In the genomic region with DNA sequence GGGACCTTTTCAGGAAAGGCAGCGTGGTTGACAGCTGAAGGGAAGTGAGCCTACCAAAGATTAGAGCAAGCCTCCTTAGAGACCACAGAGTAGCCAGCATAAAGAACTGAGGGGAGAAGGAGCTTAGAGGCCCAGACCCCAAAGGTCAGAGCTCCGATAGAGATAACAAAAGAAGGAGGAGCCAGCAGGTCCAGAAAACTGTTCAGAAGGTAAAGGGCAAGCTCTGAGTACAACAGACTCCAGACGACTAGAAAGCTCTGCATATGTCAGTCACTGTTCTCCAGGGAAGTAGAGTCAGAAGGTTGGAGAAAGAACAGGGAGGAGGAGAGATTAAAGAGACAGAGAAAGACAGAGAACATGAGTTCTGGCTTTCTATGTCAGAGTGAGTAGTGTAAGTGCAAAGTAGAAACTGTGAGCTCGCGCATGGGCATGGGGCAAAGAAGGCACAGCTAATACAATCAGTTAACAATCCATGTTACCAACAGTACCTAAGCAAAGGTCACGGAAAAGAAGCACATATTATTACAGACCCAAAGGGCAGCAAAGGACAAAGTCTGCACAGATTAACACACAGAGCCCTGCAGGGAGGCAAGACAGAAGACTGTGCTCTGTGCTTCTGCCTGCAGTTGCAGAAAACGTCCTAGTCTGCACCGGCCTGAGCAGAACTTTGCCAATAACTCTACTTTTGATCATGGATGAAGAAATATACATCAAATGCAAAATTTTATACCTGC, we compare ENCODE assay signal across 22 mouse cellular contexts.
DNase-seq lines count a peak whose midpoint lies in the region; ATAC-seq lines count a peak whose summit lies in the region.
"Had no signal": no experiment of that assay in that cellular context is flagged by ENCODE, and none has a peak within 500 bp of the region (broad histone marks: within the 10 kb centered on the region; RNA-seq: fewer than 3 reads in every experiment).

No protein-coding gene starts in this region.

- no peak overlapping the region for H3K4me3 ChIP-seq in hindbrain, embryonic 16.5 days (ENCODE audit: low read length)
- H3K4me3 ChIP-seq in hindbrain, embryonic 14.5 days (replicated peaks; ENCODE audit: low read length) = no peak overlapping the region
- H3K4me3 ChIP-seq in midbrain, embryonic 11.5 days (ENCODE audit: low read depth, low read length) = no peak overlapping the region
- no peak overlapping the region for H3K4me3 ChIP-seq in midbrain, embryonic 14.5 days (replicated peaks; ENCODE audit: low read depth, low read length)
- no peak overlapping the region for H3K4me3 ChIP-seq in forebrain, embryonic 16.5 days (replicated peaks; ENCODE audit: low read length)
- H3K4me3 ChIP-seq in heart, embryonic 11.5 days (ENCODE audit: low read depth, low read length) = no peak overlapping the region
- H3K4me3 ChIP-seq: heart, adult 2 months; heart, embryonic 15.5 days; kidney, embryonic 15.5 days; left cerebral cortex, adult 2 months; liver, embryonic 15.5 days; lung, embryonic 15.5 days; megakaryocyte, embryonic 14.5 days had no signal

- no peaks in the 10 kb centered on the region for H3K36me3 ChIP-seq in hindbrain, embryonic 16.5 days (ENCODE audit: control insufficient read depth, insufficient read depth, low read length)
- no peaks in the 10 kb centered on the region for H3K36me3 ChIP-seq in hindbrain, embryonic 14.5 days (replicated peaks; ENCODE audit: control insufficient read depth, insufficient read depth)
- H3K36me3 ChIP-seq in midbrain, embryonic 11.5 days (ENCODE audit: control insufficient read depth, insufficient read depth, low read length) = no peaks in the 10 kb centered on the region
- H3K36me3 ChIP-seq in midbrain, embryonic 14.5 days (ENCODE audit: control insufficient read depth, insufficient read depth, low read length) = no peaks in the 10 kb centered on the region
- H3K36me3 ChIP-seq in forebrain, embryonic 16.5 days (ENCODE audit: control insufficient read depth, insufficient read depth) = no peaks in the 10 kb centered on the region
- H3K36me3 ChIP-seq in heart, embryonic 11.5 days (ENCODE audit: control insufficient read depth, insufficient read depth, low read length) = no peaks in the 10 kb centered on the region
- H3K36me3 ChIP-seq: heart, embryonic 15.5 days; kidney, embryonic 15.5 days; liver, embryonic 15.5 days; lung, embryonic 15.5 days had no signal

- no peaks in the 10 kb centered on the region for H3K9me3 ChIP-seq in hindbrain, embryonic 16.5 days (ENCODE audit: control insufficient read depth, low read length)
- no peaks in the 10 kb centered on the region for H3K9me3 ChIP-seq in hindbrain, embryonic 14.5 days (ENCODE audit: control insufficient read depth, low read length)
- H3K9me3 ChIP-seq in midbrain, embryonic 11.5 days (ENCODE audit: control insufficient read depth, low read length) = no peaks in the 10 kb centered on the region
- H3K9me3 ChIP-seq in midbrain, embryonic 14.5 days (ENCODE audit: control insufficient read depth, low read length) = no peaks in the 10 kb centered on the region
- H3K9me3 ChIP-seq in forebrain, embryonic 16.5 days (ENCODE audit: control insufficient read depth, low read length) = no peaks in the 10 kb centered on the region
- no peaks in the 10 kb centered on the region for H3K9me3 ChIP-seq in heart, embryonic 11.5 days (replicated peaks; ENCODE audit: control insufficient read depth, low read length)
- H3K9me3 ChIP-seq: heart, embryonic 15.5 days; kidney, embryonic 15.5 days; liver, embryonic 15.5 days; lung, embryonic 15.5 days; megakaryocyte, embryonic 14.5 days had no signal

- no peak overlapping the region for H3K9ac ChIP-seq in hindbrain, embryonic 16.5 days (ENCODE audit: low read depth, low read length)
- H3K9ac ChIP-seq in hindbrain, embryonic 14.5 days = no peak overlapping the region
- H3K9ac ChIP-seq in midbrain, embryonic 11.5 days (ENCODE audit: low read length) = no peak overlapping the region
- no peak overlapping the region for H3K9ac ChIP-seq in midbrain, embryonic 14.5 days (replicated peaks; ENCODE audit: low read length)
- H3K9ac ChIP-seq in forebrain, embryonic 16.5 days (replicated peaks; ENCODE audit: low read depth, low read length) = no peak overlapping the region
- H3K9ac ChIP-seq in heart, embryonic 11.5 days (ENCODE audit: low read depth, low read length) = no peak overlapping the region
- H3K9ac ChIP-seq: heart, embryonic 15.5 days; kidney, embryonic 15.5 days; liver, embryonic 15.5 days; lung, embryonic 15.5 days had no signal

- no peaks in the 10 kb centered on the region for H3K4me1 ChIP-seq in hindbrain, embryonic 16.5 days (ENCODE audit: control insufficient read depth, insufficient read depth, low read depth, low read length)
- H3K4me1 ChIP-seq in hindbrain, embryonic 14.5 days (replicated peaks; ENCODE audit: control insufficient read depth, insufficient read depth, low read length) = no peaks in the 10 kb centered on the region
- peaks cover 7% of the 10 kb centered on the region; the same call in 1 of the 2 replicates for H3K4me1 ChIP-seq in midbrain, embryonic 11.5 days (ENCODE audit: control insufficient read depth, insufficient read depth, low read length)
- no peaks in the 10 kb centered on the region for H3K4me1 ChIP-seq in midbrain, embryonic 14.5 days (ENCODE audit: control insufficient read depth, insufficient read depth, low read length)
- H3K4me1 ChIP-seq in forebrain, embryonic 16.5 days (replicated peaks; ENCODE audit: control insufficient read depth, insufficient read depth, low read length) = peaks cover 7% of the 10 kb centered on the region; the same call in 1 of the 2 replicates
- H3K4me1 ChIP-seq in heart, embryonic 11.5 days (ENCODE audit: control insufficient read depth, insufficient read depth, low read length) = no peaks in the 10 kb centered on the region
- H3K4me1 ChIP-seq: heart, embryonic 15.5 days; kidney, embryonic 15.5 days had no signal

- no peak overlapping the region for H3K27ac ChIP-seq in hindbrain, embryonic 16.5 days (ENCODE audit: low read depth, low read length)
- H3K27ac ChIP-seq in hindbrain, embryonic 14.5 days = no peak overlapping the region
- no peak overlapping the region for H3K27ac ChIP-seq in midbrain, embryonic 11.5 days (ENCODE audit: low read depth, low read length)
- no peak overlapping the region for H3K27ac ChIP-seq in midbrain, embryonic 14.5 days (replicated peaks; ENCODE audit: low read depth, low read length)
- H3K27ac ChIP-seq in forebrain, embryonic 16.5 days (ENCODE audit: low read length) = peak overlapping the region; percentile 38
- H3K27ac ChIP-seq in heart, embryonic 11.5 days (ENCODE audit: low read depth, low read length) = no peak overlapping the region
- H3K27ac ChIP-seq: heart, adult 2 months; heart, embryonic 15.5 days; kidney, embryonic 15.5 days; left cerebral cortex, adult 2 months; liver, embryonic 15.5 days; lung, embryonic 15.5 days had no signal

- ATAC-seq in hindbrain, embryonic 16.5 days = 0 out of 2 replicates have a peak, but pooled peaks have one; percentile 30
- no peak for ATAC-seq in hindbrain, embryonic 14.5 days (ENCODE audit: low FRiP score)
- peak; percentile 46; the same call in 1 of the 2 replicates for ATAC-seq in midbrain, embryonic 11.5 days (ENCODE audit: low FRiP score)
- no peak for ATAC-seq in midbrain, embryonic 14.5 days (ENCODE audit: low FRiP score, low TSS enrichment)
- no peak for ATAC-seq in forebrain, embryonic 16.5 days
- no peak for ATAC-seq in heart, embryonic 11.5 days (replicated peaks; ENCODE audit: insufficient number of reproducible peaks, low FRiP score, low TSS enrichment)

- no peak for DNase-seq in hindbrain, embryonic 14.5 days (ENCODE audit: low spot score)
- no peak for DNase-seq in midbrain, embryonic 11.5 days (ENCODE audit: low spot score, missing footprints)
- DNase-seq in midbrain, embryonic 14.5 days = no peak
- peak; percentile 71 for DNase-seq in yolk sac, embryonic 10.5 days (ENCODE audit: low spot score)
- DNase-seq: adrenal gland, postnatal 36 days; cerebellum, adult 11 months; cerebellum, adult 9-11 months; gastrocnemius, postnatal 36 days; heart, adult 2 months; kidney, postnatal 4 days; lung, postnatal 36 days; right cerebral cortex, postnatal 14 days; spleen, adult 18-20 months had no signal

- no peaks in the 10 kb centered on the region for H3K27me3 ChIP-seq in hindbrain, embryonic 16.5 days (replicated peaks; ENCODE audit: control insufficient read depth, insufficient read depth, low read length)
- H3K27me3 ChIP-seq in hindbrain, embryonic 14.5 days (ENCODE audit: control insufficient read depth, insufficient read depth, low read length) = no peaks in the 10 kb centered on the region
- H3K27me3 ChIP-seq in midbrain, embryonic 11.5 days (ENCODE audit: control insufficient read depth, insufficient read depth, low read length) = no peaks in the 10 kb centered on the region
- H3K27me3 ChIP-seq in midbrain, embryonic 14.5 days (ENCODE audit: control insufficient read depth, insufficient read depth, low read length) = no peaks in the 10 kb centered on the region
- no peaks in the 10 kb centered on the region for H3K27me3 ChIP-seq in forebrain, embryonic 16.5 days (replicated peaks; ENCODE audit: control insufficient read depth, insufficient read depth, low read length)
- no peaks in the 10 kb centered on the region for H3K27me3 ChIP-seq in heart, embryonic 11.5 days (ENCODE audit: control insufficient read depth, insufficient read depth, low read length)
- H3K27me3 ChIP-seq: heart, embryonic 15.5 days; kidney, embryonic 15.5 days; liver, embryonic 15.5 days; lung, embryonic 15.5 days had no signal

- H3K4me2 ChIP-seq in hindbrain, embryonic 16.5 days (ENCODE audit: low read length) = no peak overlapping the region
- H3K4me2 ChIP-seq in hindbrain, embryonic 14.5 days (replicated peaks) = no peak overlapping the region
- no peak overlapping the region for H3K4me2 ChIP-seq in midbrain, embryonic 11.5 days
- H3K4me2 ChIP-seq in midbrain, embryonic 14.5 days (ENCODE audit: low read length) = no peak overlapping the region
- H3K4me2 ChIP-seq in forebrain, embryonic 16.5 days (ENCODE audit: low read length) = no peak overlapping the region
- no peak overlapping the region for H3K4me2 ChIP-seq in heart, embryonic 11.5 days
- H3K4me2 ChIP-seq: heart, embryonic 15.5 days; kidney, embryonic 15.5 days; liver, embryonic 15.5 days; lung, embryonic 15.5 days had no signal

- WGBS in hindbrain, embryonic 16.5 days = 51% methylated on average over 8 of the region's 8 CpGs
- 52% methylated on average over 8 of the region's 8 CpGs for WGBS in hindbrain, embryonic 14.5 days
- 36% methylated on average over 8 of the region's 8 CpGs for WGBS in midbrain, embryonic 11.5 days
- 37% methylated on average over 8 of the region's 8 CpGs for WGBS in midbrain, embryonic 14.5 days
- 50% methylated on average over 8 of the region's 8 CpGs for WGBS in forebrain, embryonic 16.5 days
- 58% methylated on average over 8 of the region's 8 CpGs for WGBS in heart, embryonic 11.5 days (ENCODE audit: insufficient replicate concordance)

Comparison
In these comparisons a context has a peak if more than half of its experiments do, and no peak if none do; other contexts are left out.
1. ATAC-seq: peak in hindbrain, embryonic 16.5 days (single experiment) and midbrain, embryonic 11.5 days (single experiment); none in hindbrain, embryonic 14.5 days (single experiment), midbrain, embryonic 14.5 days (single experiment), forebrain, embryonic 16.5 days (single experiment) and heart, embryonic 11.5 days (single experiment).